ENCODE assay signal across 25 mouse cellular contexts in the genomic region with DNA sequence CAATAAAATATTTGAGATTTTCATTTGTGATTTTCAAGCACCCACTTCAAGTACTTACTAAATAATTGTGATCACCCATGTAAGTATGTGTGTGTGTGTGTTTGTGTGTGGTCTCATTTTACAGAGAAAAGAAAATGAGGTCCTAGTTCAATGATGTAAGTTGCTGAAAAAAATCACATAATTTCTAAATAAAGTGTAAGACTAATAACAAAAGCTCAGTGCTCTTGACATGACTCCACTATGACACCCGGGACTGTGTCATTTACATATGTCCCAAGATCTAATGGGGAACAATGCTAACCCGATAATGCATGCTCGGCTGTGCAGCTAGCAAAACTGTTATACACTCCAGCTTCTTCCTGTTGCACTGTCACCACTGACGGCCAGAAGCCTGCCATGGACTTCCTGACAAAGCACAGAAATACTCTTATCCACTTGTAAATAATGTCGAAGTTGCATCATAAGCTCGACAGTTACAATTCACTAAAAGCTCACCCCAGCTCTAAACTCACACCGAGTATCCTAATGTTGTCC. TPM values are rescaled to one million over a fixed set of nuclear protein-coding genes. Genes with fewer than 3 reads are reported as not detected.
DNase-seq lines count a peak whose midpoint lies in the region; ATAC-seq and TF ChIP-seq lines count a peak whose summit lies in the region.
"Had no signal": no experiment of that assay in that cellular context is flagged by ENCODE, and none has a peak within 500 bp of the region (broad histone marks: within the 10 kb centered on the region; RNA-seq: fewer than 3 reads in every experiment).

No protein-coding gene starts in this region.

- no peaks in the 10 kb centered on the region for H3K9me3 ChIP-seq in CH12.LX (replicated peaks; ENCODE audit: low read length)
- H3K9me3 ChIP-seq: embryonic facial prominence, embryonic 12.5 days; G1E had no signal

- H3K36me3 ChIP-seq in CH12.LX (replicated peaks in 1 of 2; ENCODE audit: control insufficient read depth in 1 of 2, insufficient read depth in 1 of 2, low read length in 1 of 2) = no peaks in the 10 kb centered on the region
- H3K36me3 ChIP-seq: embryonic facial prominence, embryonic 12.5 days; G1E had no signal

- TF ChIP-seq EP300 in CH12.LX (IDR thresholded peaks at IDR 0.05; ENCODE audit: low read length) = peak; percentile 71; the same call in 1 of the 2 replicates

- no peak overlapping the region for H3K4me3 ChIP-seq in CH12.LX (replicated peaks in 1 of 3; ENCODE audit: low read depth in 2 of 3, low read length in 2 of 3, poor library complexity in 1 of 3)
- no peak overlapping the region for H3K4me3 ChIP-seq in cerebellum, adult 2 months (replicated peaks; ENCODE audit: insufficient read depth, low read depth, low read length)
- H3K4me3 ChIP-seq: embryonic facial prominence, embryonic 12.5 days; erythroblast, embryonic 14.5 days had no signal

- ATAC-seq in megakaryocyte, adult 5-6 weeks (ENCODE audit: poor library complexity, severe bottlenecking) = peak; percentile 60
- ATAC-seq: CD4-positive, CD25-positive, alpha-beta regulatory T cell, adult 4 months; forebrain, embryonic 14.5 days; hindbrain, postnatal 0 days had no signal

- no peaks in the 10 kb centered on the region for H3K79me2 ChIP-seq in CH12.LX (replicated peaks; ENCODE audit: control insufficient read depth, extremely low read depth, insufficient read depth, poor library complexity, severe bottlenecking)

- H3K27me3 ChIP-seq in CH12.LX (replicated peaks) = no peaks in the 10 kb centered on the region
- H3K27me3 ChIP-seq in cerebellum, adult 2 months (ENCODE audit: control insufficient read depth, insufficient read depth, low read length) = no peaks in the 10 kb centered on the region
- H3K27me3 ChIP-seq: embryonic facial prominence, embryonic 12.5 days had no signal

- no peak for TF ChIP-seq RAD21 in CH12.LX (IDR thresholded peaks at IDR 0.05; ENCODE audit: low read depth, low read length)

- WGBS in cerebellum, adult 2 months = 61% methylated on average over 7 of the region's 7 CpGs

- TF ChIP-seq POLR2A in CH12.LX (IDR thresholded peaks at IDR 0.05; ENCODE audit: low read depth, low read length) = no peak
- TF ChIP-seq POLR2A in cerebellum, adult 2 months (IDR thresholded peaks at IDR 0.05; ENCODE audit: borderline replicate concordance, insufficient read depth, low read length) = no peak

- dilution Hi-C loops in CH12.LX (cut with MboI; ENCODE audit: extremely low pct_ligation_motif_present, extremely low pct_unique_long_range_greater_than_20kb, low sequenced_read_pairs) = no loop called here

- no peak overlapping the region for H3K27ac ChIP-seq in CH12.LX (ENCODE audit: insufficient read depth, low read depth)
- H3K27ac ChIP-seq in cerebellum, adult 2 months (ENCODE audit: insufficient read depth, low read length) = no peak overlapping the region
- H3K27ac ChIP-seq: embryonic facial prominence, embryonic 12.5 days; hindbrain, postnatal 0 days; kidney, postnatal 0 days had no signal

- in situ Hi-C loops in CH12.LX (cut with MboI; ENCODE audit: low pct_ligation_motif_present, low pct_unique_long_range_greater_than_20kb, low sequenced_read_pairs) = no loop called here

- TF ChIP-seq CTCF in CH12.LX (conservative IDR thresholded peaks at IDR 0.05 in 1 of 2, IDR thresholded peaks at IDR 0.05 in 1 of 2; ENCODE audit: low read depth in 2 of 2, low read length in 2 of 2) = no peak
- TF ChIP-seq CTCF in cerebellum, adult 2 months (IDR thresholded peaks at IDR 0.05; ENCODE audit: borderline replicate concordance, insufficient read depth, low read depth, low read length) = no peak

- peak; percentile 7 for DNase-seq in kidney, postnatal 10 days
- DNase-seq in kidney, postnatal 25 days = no peak
- DNase-seq in 416B (ENCODE audit: low read depth) (peak; percentile 30), CH12.LX (ENCODE audit: extremely low read depth) (peak; percentile 52)
- no peak for DNase-seq in urinary bladder, postnatal 25 days (ENCODE audit: low spot score)
- no peak for DNase-seq in cerebellum, adult 2 months
- DNase-seq: cerebellum, adult 8-10 months; gastrocnemius, postnatal 25 days; kidney, adult 11 months; right cerebral cortex, postnatal 25 days; thymus, adult 2 months had no signal

- H3K4me2 ChIP-seq in CH12.LX (ENCODE audit: insufficient read depth, low read depth, poor library complexity, severe bottlenecking) = no peak overlapping the region
- H3K4me2 ChIP-seq: embryonic facial prominence, embryonic 12.5 days; midbrain, embryonic 11.5 days had no signal

- H3K4me1 ChIP-seq in CH12.LX (ENCODE audit: control insufficient read depth in 1 of 2, insufficient read depth in 2 of 2) = peaks cover 2 to 5% of the 10 kb centered on the region in 2 experiments; a peak in 2 of 4 replicates
- no peaks in the 10 kb centered on the region for H3K4me1 ChIP-seq in cerebellum, adult 2 months (ENCODE audit: control insufficient read depth, insufficient read depth, low read length)
- H3K4me1 ChIP-seq: embryonic facial prominence, embryonic 12.5 days had no signal

- H3K9ac ChIP-seq in CH12.LX (ENCODE audit: insufficient read depth, low read depth) = no peak overlapping the region
- H3K9ac ChIP-seq: embryonic facial prominence, embryonic 12.5 days had no signal

TF ChIP-seq in CH12.LX, 34 proteins besides CTCF, POLR2A, EP300 and RAD21:
- TF ChIP-seq JUN (IDR thresholded peaks at IDR 0.05; ENCODE audit: insufficient read depth, low read depth, low read length) (peak; percentile 68), MEF2A (IDR thresholded peaks at IDR 0.05; ENCODE audit: borderline replicate concordance, low read depth, low read length) (peak; percentile 90), HCFC1 (IDR thresholded peaks at IDR 0.05; ENCODE audit: low read depth, low read length) (no peak), ETS1 (conservative IDR thresholded peaks at IDR 0.05; ENCODE audit: low read depth, low read length) (peak; percentile 49), JUND (conservative IDR thresholded peaks at IDR 0.05; ENCODE audit: low read depth, low read length) (peak; percentile 70; the same call in 1 of the 2 replicates), NELFE (IDR thresholded peaks at IDR 0.05; ENCODE audit: low read depth, low read length) (no peak), KAT2A (IDR thresholded peaks at IDR 0.05; ENCODE audit: insufficient replicate concordance, low read length) (no peak), ZKSCAN1 (IDR thresholded peaks at IDR 0.05; ENCODE audit: borderline replicate concordance, low read depth, low read length) (no peak), UBTF (IDR thresholded peaks at IDR 0.05; ENCODE audit: low read depth, low read length) (no peak), BHLHE40 (IDR thresholded peaks at IDR 0.05; ENCODE audit: low read depth, low read length) (peak; percentile 40; the same call in 1 of the 2 replicates), USF1 (IDR thresholded peaks at IDR 0.05; ENCODE audit: low read depth, low read length) (no peak), IRF4 (IDR thresholded peaks at IDR 0.05; ENCODE audit: low read depth, low read length) (peak; percentile 79)

RNA-seq across cellular contexts. Expression of a gene that starts 59.2 kb away (rescaled TPM):
- 0.04 TPM in 1 of 2 replicates, not detected in the other for total RNA-seq in CH12.LX (2012; rRNA removed)
- 0.30 and 0.58 TPM in 2 replicates for total RNA-seq in CH12.LX (2014; rRNA removed)
- 0.10 and 0.11 TPM in 2 replicates for polyA plus RNA-seq in CH12.LX (2012; ENCODE audit: insufficient read length, low read depth)
- not detected in 2 replicates for total RNA-seq in megakaryocyte, adult 5-6 weeks (2015)
- total RNA-seq in megakaryocyte, adult 5-6 weeks (2017) = not detected in 2 replicates
- not detected in 2 replicates for polyA plus RNA-seq in cerebellum, adult 2 months (2012; rRNA removed)
- total RNA-seq: adrenal gland, adult 18-20 months; adrenal gland, postnatal 4 days; gastrocnemius, postnatal 25 days; hematopoietic stem cell, adult 5-6 weeks; hindbrain, postnatal 0 days; layer of hippocampus, adult 8-10 months; left cerebral cortex, postnatal 25 days had no signal
- polyA plus RNA-seq: erythroblast, embryonic 14.5 days; G1E had no signal

Comparison
In these comparisons a context has a peak if more than half of its experiments do, and no peak if none do; other contexts are left out.
1. DNase-seq: peak in kidney, postnatal 10 days (single experiment), 416B (single experiment) and CH12.LX (single experiment); none in kidney, postnatal 25 days (0 of 2), urinary bladder, postnatal 25 days (single experiment) and cerebellum, adult 2 months (0 of 2).